Mouse (Mus musculus): ENCODE measurements around the gene Kcnmb4. TPM values are rescaled to one million over a fixed set of nuclear protein-coding genes. Genes with fewer than 3 reads are reported as not detected.

Gene Kcnmb4
- total and polyA plus RNA-seq, 3 experiments, result 0.80 to 1.1 (median 1.0) TPM

- H3K79me2 ChIP-seq (replicated peaks; ENCODE audit: control insufficient read depth, extremely low read depth, insufficient read depth, poor library complexity, severe bottlenecking), result no peaks in the 10 kb centered on the region
- H3K36me3 ChIP-seq (replicated peaks in 1 of 2; ENCODE audit: control insufficient read depth in 1 of 2, insufficient read depth in 1 of 2, low read length in 1 of 2), result no peaks in the 10 kb centered on the region
- no peaks in the 10 kb centered on the region for H3K4me1 ChIP-seq (ENCODE audit: control insufficient read depth in 1 of 2, insufficient read depth in 2 of 2)
- no peak overlapping the region for H3K27ac ChIP-seq (ENCODE audit: insufficient read depth, low read depth)
- in situ Hi-C loops (cut with MboI; ENCODE audit: low pct_ligation_motif_present, low pct_unique_long_range_greater_than_20kb, low sequenced_read_pairs) (no loop called here), dilution Hi-C loops (cut with MboI; ENCODE audit: extremely low pct_ligation_motif_present, extremely low pct_unique_long_range_greater_than_20kb, low sequenced_read_pairs) (no loop called here)
- no peak overlapping the region for H3K4me3 ChIP-seq (replicated peaks in 1 of 3; ENCODE audit: low read depth in 2 of 3, low read length in 2 of 3, poor library complexity in 1 of 3)
- H3K9me3 ChIP-seq (replicated peaks; ENCODE audit: low read length), result no peaks in the 10 kb centered on the region
- no peaks in the 10 kb centered on the region for H3K27me3 ChIP-seq (replicated peaks)
- TF ChIP-seq ZC3H11A (IDR thresholded peaks at IDR 0.05; ENCODE audit: low read depth, low read length) (no peak), ZMIZ1 (IDR thresholded peaks at IDR 0.05; ENCODE audit: low read depth, low read length) (no peak), TCF12 (IDR thresholded peaks at IDR 0.05; ENCODE audit: low read depth, low read length) (no peak), POLR2A (IDR thresholded peaks at IDR 0.05; ENCODE audit: low read depth, low read length) (no peak), KAT2A (IDR thresholded peaks at IDR 0.05; ENCODE audit: insufficient replicate concordance, low read length) (no peak), NELFE (IDR thresholded peaks at IDR 0.05; ENCODE audit: low read depth, low read length) (no peak), MAFK (IDR thresholded peaks at IDR 0.05; ENCODE audit: insufficient replicate concordance, low read length) (no peak), UBTF (IDR thresholded peaks at IDR 0.05; ENCODE audit: low read depth, low read length) (no peak), MYC (IDR thresholded peaks at IDR 0.05; ENCODE audit: low read depth, low read length) (no peak), TBP (conservative IDR thresholded peaks at IDR 0.05; ENCODE audit: low read depth, low read length) (no peak), MAZ (IDR thresholded peaks at IDR 0.05; ENCODE audit: low read depth, low read length) (no peak), ETS1 (conservative IDR thresholded peaks at IDR 0.05; ENCODE audit: low read depth, low read length) (no peak), CHD2 (IDR thresholded peaks at IDR 0.05; ENCODE audit: low read length) (no peak), USF2 (conservative IDR thresholded peaks at IDR 0.05; ENCODE audit: low read depth, low read length) (no peak), POLR2AphosphoS2 (IDR thresholded peaks at IDR 0.05; ENCODE audit: low read depth, low read length) (no peak), IRF4 (IDR thresholded peaks at IDR 0.05; ENCODE audit: low read depth, low read length) (no peak), SMC3 (IDR thresholded peaks at IDR 0.05; ENCODE audit: low read depth, low read length) (no peak), EP300 (IDR thresholded peaks at IDR 0.05; ENCODE audit: low read length) (no peak), RAD21 (IDR thresholded peaks at IDR 0.05; ENCODE audit: low read depth, low read length) (no peak), BHLHE40 (IDR thresholded peaks at IDR 0.05; ENCODE audit: low read depth, low read length) (no peak)
- no peak overlapping the region for H3K4me2 ChIP-seq (ENCODE audit: insufficient read depth, low read depth, poor library complexity, severe bottlenecking)
- H3K9ac ChIP-seq (ENCODE audit: insufficient read depth, low read depth), result no peak overlapping the region
- DNase-seq (ENCODE audit: extremely low read depth), result no peak
These were observed 89.3 kb downstream of the Kcnmb4 start for GRCm38 (mm10) chr10:116384401-116384800.

DNA sequence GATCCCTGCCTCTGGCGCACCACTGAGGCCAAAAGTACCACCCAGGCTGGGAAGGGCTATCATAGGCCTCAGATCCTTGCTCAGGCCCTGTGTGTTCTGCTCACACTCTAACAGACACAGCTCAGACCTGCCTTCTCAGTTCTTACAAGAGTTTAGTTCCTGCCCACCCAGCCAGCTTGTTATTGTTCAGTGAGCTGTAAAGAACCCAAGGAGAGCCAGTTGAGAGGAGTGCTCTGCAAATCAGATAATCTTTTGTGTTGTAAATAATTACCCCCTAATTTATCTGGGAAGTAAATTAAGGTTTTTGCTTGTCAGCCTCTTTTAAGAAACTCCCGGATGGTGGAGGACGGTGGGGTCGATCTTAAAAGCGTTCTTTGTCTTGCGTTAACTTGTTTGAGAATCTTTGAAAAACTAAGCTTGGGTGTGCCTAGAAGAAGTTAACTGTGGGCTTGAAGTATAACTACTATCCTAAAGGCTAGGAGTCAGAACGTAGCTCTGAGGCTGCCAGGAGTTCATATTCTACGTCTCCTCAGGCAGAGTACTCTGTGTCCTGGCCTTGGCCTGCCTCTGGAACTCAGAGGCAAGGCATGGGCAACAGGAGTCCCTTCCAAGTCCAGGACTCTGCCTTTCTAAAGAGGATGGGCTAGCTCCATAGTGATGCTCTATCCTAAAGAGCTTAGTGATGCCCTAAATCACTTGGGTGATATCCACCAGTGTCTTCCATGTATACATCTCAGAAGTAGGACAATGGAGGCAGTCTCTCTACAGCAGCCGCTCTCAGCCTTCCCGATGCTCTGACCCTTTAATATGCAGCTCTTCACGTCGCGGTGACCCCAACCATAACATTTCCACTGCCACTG is 90.6 kb downstream of the Kcnmb4 start:
- Histone ChIP-seq H3K27me3 (replicated peaks) (no peaks in the 10 kb centered on the region), H3K79me2 (replicated peaks; ENCODE audit: control insufficient read depth, extremely low read depth, insufficient read depth, poor library complexity, severe bottlenecking) (no peaks in the 10 kb centered on the region), H3K4me1 (ENCODE audit: control insufficient read depth in 1 of 2, insufficient read depth in 2 of 2) (no peaks in the 10 kb centered on the region), H3K4me2 (ENCODE audit: insufficient read depth, low read depth, poor library complexity, severe bottlenecking) (no peak overlapping the region), H3K27ac (ENCODE audit: insufficient read depth, low read depth) (no peak overlapping the region), H3K9me3 (replicated peaks; ENCODE audit: low read length) (no peaks in the 10 kb centered on the region), H3K36me3 (replicated peaks in 1 of 2; ENCODE audit: control insufficient read depth in 1 of 2, insufficient read depth in 1 of 2, low read length in 1 of 2) (no peaks in the 10 kb centered on the region), H3K9ac (ENCODE audit: insufficient read depth, low read depth) (no peak overlapping the region), H3K4me3 (replicated peaks in 1 of 3; ENCODE audit: low read depth in 2 of 3, low read length in 2 of 3, poor library complexity in 1 of 3) (no peak overlapping the region)
- DNase-seq (ENCODE audit: extremely low read depth), result no peak
- dilution Hi-C loops (cut with MboI; ENCODE audit: extremely low pct_ligation_motif_present, extremely low pct_unique_long_range_greater_than_20kb, low sequenced_read_pairs) (no loop called here), in situ Hi-C loops (cut with MboI; ENCODE audit: low pct_ligation_motif_present, low pct_unique_long_range_greater_than_20kb, low sequenced_read_pairs) (no loop called here)
- TF ChIP-seq NRF1 (IDR thresholded peaks at IDR 0.05; ENCODE audit: low read depth, low read length) (no peak), MEF2A (IDR thresholded peaks at IDR 0.05; ENCODE audit: borderline replicate concordance, low read depth, low read length) (no peak), MXI1 (IDR thresholded peaks at IDR 0.05; ENCODE audit: low read depth, low read length) (no peak), EP300 (IDR thresholded peaks at IDR 0.05; ENCODE audit: low read length) (no peak), JUND (conservative IDR thresholded peaks at IDR 0.05; ENCODE audit: low read depth, low read length) (no peak), ETS1 (conservative IDR thresholded peaks at IDR 0.05; ENCODE audit: low read depth, low read length) (no peak), MAX (IDR thresholded peaks at IDR 0.05; ENCODE audit: low read length) (no peak)

All from CH12.LX (cell line).